Mouse (Mus musculus): Measurements from ENCODE around the gene Slc25a51. TPM values are rescaled to one million over a fixed set of nuclear protein-coding genes. Genes with fewer than 3 reads are reported as not detected.

The Slc25a51 gene
- polyA plus RNA-seq, 1 experiment from 2014 or later: 79.1 TPM

GRCm38 (mm10) chr4:45431806-45432205 lies 23.2 kb upstream of the Slc25a51 start:
- ATAC-seq (ENCODE audit: low FRiP score) (no peak), DNase-seq (ENCODE audit: low spot score) (no peak)
- peaks cover 32% of the 10 kb centered on the region for H3K4me1 ChIP-seq (replicated peaks; ENCODE audit: control insufficient read depth, insufficient read depth, low read length)

GRCm38 (mm10) chr4:45431316-45431715 lies 22.8 kb upstream of the Slc25a51 start:
- H3K4me2 ChIP-seq (replicated peaks): no peak overlapping the region
- H3K9ac ChIP-seq: no peak overlapping the region
- no peak for DNase-seq (ENCODE audit: low spot score)
- H3K36me3 ChIP-seq (replicated peaks; ENCODE audit: control insufficient read depth, insufficient read depth): no peaks in the 10 kb centered on the region
- H3K4me3 ChIP-seq (replicated peaks; ENCODE audit: low read length): no peak overlapping the region
- no peaks in the 10 kb centered on the region for H3K9me3 ChIP-seq (ENCODE audit: control insufficient read depth, low read length)
- H3K27ac ChIP-seq: no peak overlapping the region
- 91% methylated on average over 3 of the region's 3 CpGs for WGBS
- peaks cover 27% of the 10 kb centered on the region for H3K4me1 ChIP-seq (replicated peaks; ENCODE audit: control insufficient read depth, insufficient read depth, low read length)
- no peak for ATAC-seq (ENCODE audit: low FRiP score)
- no peaks in the 10 kb centered on the region for H3K27me3 ChIP-seq (ENCODE audit: control insufficient read depth, insufficient read depth, low read length)

More at GRCm38 (mm10) chr4:45431806-45432205, 23.2 kb upstream of the Slc25a51 start:
- Histone ChIP-seq H3K9ac (no peak overlapping the region), H3K4me3 (replicated peaks; ENCODE audit: low read length) (no peak overlapping the region), H3K27ac (no peak overlapping the region), H3K9me3 (ENCODE audit: control insufficient read depth, low read length) (no peaks in the 10 kb centered on the region), H3K4me2 (replicated peaks) (no peak overlapping the region), H3K36me3 (replicated peaks; ENCODE audit: control insufficient read depth, insufficient read depth) (no peaks in the 10 kb centered on the region), H3K27me3 (ENCODE audit: control insufficient read depth, insufficient read depth, low read length) (no peaks in the 10 kb centered on the region)
- 81% methylated on average over 3 of the region's 3 CpGs for WGBS

GRCm38 (mm10) chr4:45429451-45429850 lies 20.9 kb upstream of the Slc25a51 start:
- DNase-seq (ENCODE audit: low spot score) (no peak), ATAC-seq (ENCODE audit: low FRiP score) (no peak)
- Histone ChIP-seq H3K4me3 (replicated peaks; ENCODE audit: low read length) (no peak overlapping the region), H3K4me1 (replicated peaks; ENCODE audit: control insufficient read depth, insufficient read depth, low read length) (peaks cover 8% of the 10 kb centered on the region), H3K4me2 (replicated peaks) (no peak overlapping the region), H3K27me3 (ENCODE audit: control insufficient read depth, insufficient read depth, low read length) (no peaks in the 10 kb centered on the region), H3K9ac (no peak overlapping the region), H3K36me3 (replicated peaks; ENCODE audit: control insufficient read depth, insufficient read depth) (no peaks in the 10 kb centered on the region), H3K9me3 (ENCODE audit: control insufficient read depth, low read length) (no peaks in the 10 kb centered on the region), H3K27ac (no peak overlapping the region; the same call in 1 of the 2 replicates)
- 57% methylated on average over 7 of the region's 7 CpGs for WGBS

- Histone ChIP-seq H3K9ac (no peak overlapping the region), H3K27ac (no peak overlapping the region), H3K27me3 (ENCODE audit: control insufficient read depth, insufficient read depth, low read length) (no peaks in the 10 kb centered on the region), H3K4me2 (replicated peaks) (no peak overlapping the region), H3K36me3 (replicated peaks; ENCODE audit: control insufficient read depth, insufficient read depth) (no peaks in the 10 kb centered on the region), H3K4me3 (replicated peaks; ENCODE audit: low read length) (no peak overlapping the region), H3K4me1 (replicated peaks; ENCODE audit: control insufficient read depth, insufficient read depth, low read length) (peaks cover 8% of the 10 kb centered on the region; the same call in 1 of the 2 replicates), H3K9me3 (ENCODE audit: control insufficient read depth, low read length) (no peaks in the 10 kb centered on the region)
- no peak for ATAC-seq (ENCODE audit: low FRiP score)
- 33% methylated on average over 13 of the region's 13 CpGs for WGBS
- DNase-seq (ENCODE audit: low spot score): no peak
These were observed 18.3 kb upstream of the Slc25a51 start for GRCm38 (mm10) chr4:45426724-45427457.

GRCm38 (mm10) chr4:45423406-45423805 lies 14.8 kb upstream of the Slc25a51 start:
- WGBS: 27% methylated on average over 8 of the region's 8 CpGs
- ATAC-seq (ENCODE audit: low FRiP score): no peak
- DNase-seq (ENCODE audit: low spot score): no peak
- H3K9me3 ChIP-seq (ENCODE audit: control insufficient read depth, low read length): no peaks in the 10 kb centered on the region
- no peaks in the 10 kb centered on the region for H3K27me3 ChIP-seq (ENCODE audit: control insufficient read depth, insufficient read depth, low read length)
- H3K27ac ChIP-seq: no peak overlapping the region
- H3K9ac ChIP-seq: no peak overlapping the region
- 0 out of 2 replicates have a peak, but pooled peaks cover 3% of the 10 kb centered on the region for H3K4me1 ChIP-seq (replicated peaks; ENCODE audit: control insufficient read depth, insufficient read depth, low read length)
- H3K36me3 ChIP-seq (replicated peaks; ENCODE audit: control insufficient read depth, insufficient read depth): no peaks in the 10 kb centered on the region
- no peak overlapping the region for H3K4me2 ChIP-seq (replicated peaks)
- H3K4me3 ChIP-seq (replicated peaks; ENCODE audit: low read length): no peak overlapping the region

- Histone ChIP-seq H3K4me3 (replicated peaks; ENCODE audit: low read length) (no peak overlapping the region), H3K36me3 (replicated peaks; ENCODE audit: control insufficient read depth, insufficient read depth) (no peaks in the 10 kb centered on the region), H3K4me1 (replicated peaks; ENCODE audit: control insufficient read depth, insufficient read depth, low read length) (peaks cover 3% of the 10 kb centered on the region; the same call in 1 of the 2 replicates), H3K4me2 (replicated peaks) (no peak overlapping the region), H3K27ac (no peak overlapping the region), H3K27me3 (ENCODE audit: control insufficient read depth, insufficient read depth, low read length) (no peaks in the 10 kb centered on the region), H3K9me3 (ENCODE audit: control insufficient read depth, low read length) (no peaks in the 10 kb centered on the region), H3K9ac (no peak overlapping the region)
- no peak for DNase-seq (ENCODE audit: low spot score)
- ATAC-seq (ENCODE audit: low FRiP score): no peak
- 87% methylated on average over 10 of the region's 10 CpGs for WGBS
These were observed 14.1 kb upstream of the Slc25a51 start for GRCm38 (mm10) chr4:45422640-45423039.

GRCm38 (mm10) chr4:45421519-45422260 lies 13.1 kb upstream of the Slc25a51 start:
- Histone ChIP-seq H3K27ac (no peak overlapping the region), H3K9ac (no peak overlapping the region), H3K4me3 (replicated peaks; ENCODE audit: low read length) (no peak overlapping the region), H3K36me3 (replicated peaks; ENCODE audit: control insufficient read depth, insufficient read depth) (no peaks in the 10 kb centered on the region), H3K27me3 (ENCODE audit: control insufficient read depth, insufficient read depth, low read length) (no peaks in the 10 kb centered on the region), H3K4me2 (replicated peaks) (no peak overlapping the region), H3K9me3 (ENCODE audit: control insufficient read depth, low read length) (no peaks in the 10 kb centered on the region), H3K4me1 (replicated peaks; ENCODE audit: control insufficient read depth, insufficient read depth, low read length) (peaks cover 3% of the 10 kb centered on the region; the same call in 1 of the 2 replicates)
- no peak for ATAC-seq (ENCODE audit: low FRiP score)
- 74% methylated on average over 11 of the region's 11 CpGs for WGBS
- DNase-seq (ENCODE audit: low spot score): no peak

- no peaks in the 10 kb centered on the region for H3K27me3 ChIP-seq (ENCODE audit: control insufficient read depth, insufficient read depth, low read length)
- ATAC-seq (ENCODE audit: low FRiP score): no peak
- H3K27ac ChIP-seq: no peak overlapping the region
- no peak overlapping the region for H3K4me3 ChIP-seq (replicated peaks; ENCODE audit: low read length)
- 50% methylated on average over 3 of the region's 3 CpGs for WGBS
- H3K9ac ChIP-seq: no peak overlapping the region
- no peak overlapping the region for H3K4me2 ChIP-seq (replicated peaks)
- peaks cover 3% of the 10 kb centered on the region; the same call in 1 of the 2 replicates for H3K4me1 ChIP-seq (replicated peaks; ENCODE audit: control insufficient read depth, insufficient read depth, low read length)
- no peaks in the 10 kb centered on the region for H3K9me3 ChIP-seq (ENCODE audit: control insufficient read depth, low read length)
- H3K36me3 ChIP-seq (replicated peaks; ENCODE audit: control insufficient read depth, insufficient read depth): no peaks in the 10 kb centered on the region
- DNase-seq (ENCODE audit: low spot score): peak; percentile 37
These were observed 12.2 kb upstream of the Slc25a51 start for GRCm38 (mm10) chr4:45420733-45421132.

GRCm38 (mm10) chr4:45419051-45419450 lies 10.5 kb upstream of the Slc25a51 start:
- Histone ChIP-seq H3K9me3 (ENCODE audit: control insufficient read depth, low read length) (no peaks in the 10 kb centered on the region), H3K36me3 (replicated peaks; ENCODE audit: control insufficient read depth, insufficient read depth) (no peaks in the 10 kb centered on the region), H3K27ac (no peak overlapping the region), H3K27me3 (ENCODE audit: control insufficient read depth, insufficient read depth, low read length) (no peaks in the 10 kb centered on the region), H3K4me1 (replicated peaks; ENCODE audit: control insufficient read depth, insufficient read depth, low read length) (peaks cover 3% of the 10 kb centered on the region; the same call in 1 of the 2 replicates), H3K4me3 (replicated peaks; ENCODE audit: low read length) (no peak overlapping the region), H3K4me2 (replicated peaks) (no peak overlapping the region), H3K9ac (no peak overlapping the region)
- ATAC-seq (ENCODE audit: low FRiP score): no peak
- no peak for DNase-seq (ENCODE audit: low spot score)
- WGBS: 81% methylated on average over 4 of the region's 4 CpGs
